Mouse (Mus musculus) T-cell, adult 2 months (primary cell): ENCODE results near the gene Rnf39.
A peak's percentile ranks its signal among the peaks of the same experiment; 100 is the strongest.

Source experiments
- DNase-seq: peaks from one replicate; pipeline ENCODE4 v3.0.0; 2022; ENCODE audit warnings: low spot score

The Rnf39 gene

DNA sequence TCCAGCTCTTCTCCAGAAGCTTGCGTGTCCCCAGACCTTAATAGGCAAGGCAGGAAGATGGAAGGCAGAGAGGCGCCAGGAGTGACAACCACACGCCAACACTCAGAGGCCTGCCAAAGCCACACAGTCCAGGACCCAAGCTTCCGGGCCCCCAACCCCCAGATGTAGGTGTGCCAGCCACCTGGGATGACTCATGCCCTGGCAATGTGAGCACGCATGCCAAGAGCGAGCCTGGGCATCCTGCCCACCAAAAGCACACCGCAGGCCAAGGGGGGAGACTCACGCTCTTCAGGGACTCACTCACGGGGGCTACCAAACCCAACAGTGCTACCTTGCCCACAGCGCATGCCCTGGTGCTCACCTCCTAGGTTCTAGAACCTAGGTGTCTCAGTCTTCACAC, 327 bp upstream of the Rnf39 start:
- peak; percentile 73 for DNase-seq

GRCm38 (mm10) chr17:36943691-36944090, 973 bp downstream of the Rnf39 start:
- no peak for DNase-seq

- peak; percentile 65 for DNase-seq
Observed at GRCm38 (mm10) chr17:36944121-36944775, 1.5 kb downstream of the Rnf39 start.

GRCm38 (mm10) chr17:36947051-36947819, 4.5 kb downstream of the Rnf39 start:
- DNase-seq = peak; percentile 45

- DNase-seq = no peak
Observed at GRCm38 (mm10) chr17:36948286-36948685, 5.6 kb downstream of the Rnf39 start.

DNA sequence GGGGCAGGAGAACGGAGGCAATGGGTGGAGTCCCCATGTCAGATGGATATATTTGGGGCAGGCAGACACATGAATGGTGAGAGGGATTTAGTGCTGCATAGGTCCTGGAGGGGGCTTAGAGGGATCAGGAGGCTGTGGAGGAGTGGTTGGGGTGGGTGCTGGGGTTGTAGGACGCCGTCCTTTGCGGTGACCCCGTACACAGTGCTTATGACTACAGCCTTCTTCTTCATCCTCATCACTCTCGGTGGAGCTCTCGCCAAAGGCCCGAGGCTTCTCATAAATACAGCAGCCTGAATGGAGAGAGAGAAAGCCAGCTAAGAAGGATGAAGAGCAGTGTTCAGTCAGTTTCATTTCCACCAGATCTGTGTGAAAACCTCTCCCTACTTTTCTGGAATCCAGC, 6.5 kb downstream of the Rnf39 start:
- DNase-seq = no peak

DNA sequence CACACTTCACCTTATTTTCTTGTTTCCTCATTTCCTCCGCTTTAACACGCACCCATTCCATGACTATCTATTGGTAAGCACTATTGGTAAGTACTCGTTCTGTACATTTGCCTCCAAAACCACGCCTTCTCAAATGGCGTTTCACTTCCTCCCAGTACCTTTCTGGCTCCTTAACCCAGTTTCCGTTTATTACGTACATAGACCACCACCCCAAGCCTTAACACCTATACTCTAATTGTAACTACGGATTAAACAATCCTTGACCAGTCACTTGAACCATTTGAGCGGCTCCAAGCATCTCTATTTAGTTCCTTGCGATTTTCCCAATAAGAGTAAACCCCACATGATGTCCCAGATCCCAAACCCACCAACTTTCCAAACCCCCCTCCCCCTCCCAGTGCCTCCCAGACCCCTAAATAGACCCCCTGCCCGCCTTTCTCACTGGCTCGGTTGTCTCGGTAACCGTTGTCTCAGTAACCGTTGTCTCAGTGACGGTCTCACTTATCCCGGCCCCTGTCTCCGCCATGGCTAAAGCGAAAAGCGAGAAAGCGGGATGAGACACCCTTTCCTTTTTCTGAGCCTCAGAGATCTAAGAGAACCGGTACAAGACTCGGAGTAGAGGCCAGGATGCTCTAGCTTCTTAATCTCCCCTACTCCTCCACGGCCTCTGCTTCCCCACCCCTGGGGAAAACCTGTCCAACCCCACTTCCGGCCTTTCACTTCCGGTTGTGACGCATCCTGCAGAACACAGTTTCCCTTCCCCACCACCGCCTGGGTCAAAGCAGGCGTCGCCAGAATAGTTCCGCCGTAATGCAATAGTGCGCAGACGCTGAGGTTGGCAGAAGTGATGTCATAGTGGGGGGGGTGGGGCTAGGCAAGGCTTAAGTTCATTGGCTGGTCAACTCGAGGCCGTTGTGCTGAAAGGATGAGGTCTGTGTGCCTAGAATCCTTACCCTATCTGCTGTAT, 8.5 kb downstream of the Rnf39 start, which contains the start of gene Ppp1r11:
Gene Ppp1r11, minus strand, starts transcription at position 761 of the 967 bp plus-strand sequence.
- peak; percentile 96 for DNase-seq

DNA sequence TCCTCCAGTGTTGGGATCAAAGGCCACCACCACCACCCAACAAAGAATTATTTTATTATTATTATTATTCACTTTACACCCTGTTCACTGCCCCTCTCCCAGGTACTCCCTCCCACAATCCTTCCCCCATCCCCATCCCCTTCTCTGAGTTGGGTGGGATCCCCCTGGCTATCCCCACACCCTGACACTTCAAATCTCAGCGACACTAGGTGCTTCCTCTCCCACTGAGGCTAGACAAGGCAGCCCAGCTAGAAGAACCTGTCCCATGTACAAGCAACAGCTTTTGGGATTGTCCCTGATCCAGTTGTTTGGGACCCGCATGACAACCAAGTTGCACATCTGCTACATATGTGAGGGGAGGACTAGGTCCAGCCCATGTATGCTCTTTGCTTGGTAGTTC, 9.9 kb downstream of the Rnf39 start:
- no peak for DNase-seq

GRCm38 (mm10) chr17:36953062-36953461, 10.3 kb downstream of the Rnf39 start:
- no peak for DNase-seq

- peak; percentile 89 for DNase-seq
Observed at GRCm38 (mm10) chr17:36957999-36958743, 15.5 kb downstream of the Rnf39 start, which contains the start of the genes Znrd1 and Znrd1as. Znrd1 (minus strand) TSS chr17:36958559. Znrd1as (plus strand) TSS chr17:36958592.

DNA sequence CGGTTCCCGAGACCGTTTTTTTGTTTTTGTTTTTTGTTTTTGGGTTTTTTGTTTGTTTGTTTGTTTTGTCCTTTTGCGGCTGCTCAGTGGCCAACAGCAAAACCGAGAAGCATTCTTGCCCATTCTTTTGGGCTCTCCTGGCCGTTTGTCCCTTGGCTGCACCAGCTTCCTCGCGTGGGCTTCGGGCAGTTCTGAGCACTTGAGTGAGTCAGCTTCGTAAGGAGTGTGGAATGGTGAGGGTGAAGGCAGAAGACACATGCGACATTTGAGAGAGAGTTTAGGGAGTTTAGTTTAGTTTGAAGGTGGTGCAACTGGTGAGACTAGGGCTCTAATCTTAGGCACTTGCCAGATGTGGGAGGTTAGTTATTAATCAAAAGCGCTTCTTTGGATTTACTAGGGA, 16.2 kb downstream of the Rnf39 start:
- DNase-seq = peak; percentile 12

DNA sequence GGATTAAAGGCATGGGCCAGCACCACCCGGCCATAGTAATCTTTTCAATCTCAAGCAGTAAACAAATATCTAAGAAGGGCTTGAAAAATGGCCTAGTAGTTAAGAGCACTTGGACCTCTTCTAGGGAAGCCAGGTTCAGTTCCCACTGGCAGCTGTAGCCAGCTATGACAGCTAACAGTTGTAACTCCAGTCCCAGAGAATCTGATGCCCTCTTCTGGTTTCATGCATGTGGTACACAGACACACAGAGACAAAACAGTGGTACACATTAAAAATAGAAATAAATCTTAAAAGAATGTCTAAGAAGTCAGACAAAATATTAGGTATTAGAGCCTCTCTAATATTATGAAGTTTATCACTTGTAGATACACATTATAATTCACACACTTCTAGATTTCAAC, 18.4 kb downstream of the Rnf39 start:
- DNase-seq = no peak

DNA sequence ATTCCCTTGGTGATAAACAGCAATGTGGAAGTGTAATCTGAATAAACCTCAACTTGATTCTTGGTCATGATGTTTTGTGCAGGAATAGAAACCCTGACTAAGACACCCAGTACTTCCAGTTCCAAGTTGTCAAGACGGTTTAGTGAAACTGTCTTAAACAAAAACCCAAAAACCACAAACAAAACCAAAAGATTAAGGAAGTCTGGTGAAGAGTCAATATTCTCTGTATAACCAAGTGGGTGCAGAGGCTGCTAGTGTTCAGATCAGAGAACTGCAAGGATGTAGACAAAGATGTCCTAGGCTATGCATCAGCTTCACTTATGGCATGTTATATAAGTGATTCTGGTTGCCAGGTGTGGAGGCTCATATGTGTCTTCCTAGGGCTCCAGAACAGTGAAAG, 24.2 kb downstream of the Rnf39 start:
- no peak for DNase-seq

DNA sequence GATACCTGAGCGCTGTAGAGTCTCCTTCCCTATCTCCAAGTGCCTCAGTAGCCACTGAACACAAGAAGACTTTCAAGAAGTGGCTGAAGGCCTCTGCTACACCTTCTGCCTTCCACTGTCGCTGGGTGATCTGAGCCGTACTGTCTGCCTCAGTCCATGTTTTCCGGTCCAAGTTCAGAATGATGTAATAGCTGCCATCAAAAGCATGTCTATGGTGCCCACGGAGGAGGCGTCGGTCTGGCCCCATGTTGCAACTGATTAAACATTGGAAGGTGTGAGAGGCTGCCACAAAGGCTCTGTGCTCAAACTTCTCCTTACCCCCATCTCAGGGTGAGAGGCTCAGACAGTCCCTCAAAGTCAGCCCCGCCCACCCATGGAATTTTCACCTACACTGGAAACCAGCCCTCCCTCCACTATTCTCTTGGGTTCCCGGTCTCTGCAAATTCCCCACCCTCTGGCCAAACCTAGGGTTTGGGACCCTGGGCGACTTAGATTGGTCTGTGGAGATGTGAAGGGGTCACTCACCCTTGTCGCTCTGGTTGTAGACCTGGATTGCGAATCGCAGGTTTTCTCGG, 27.7 kb downstream of the Rnf39 start:
- no peak for DNase-seq

GRCm38 (mm10) chr17:36971172-36971850, 28.6 kb downstream of the Rnf39 start:
- DNase-seq = peak; percentile 50

DNA sequence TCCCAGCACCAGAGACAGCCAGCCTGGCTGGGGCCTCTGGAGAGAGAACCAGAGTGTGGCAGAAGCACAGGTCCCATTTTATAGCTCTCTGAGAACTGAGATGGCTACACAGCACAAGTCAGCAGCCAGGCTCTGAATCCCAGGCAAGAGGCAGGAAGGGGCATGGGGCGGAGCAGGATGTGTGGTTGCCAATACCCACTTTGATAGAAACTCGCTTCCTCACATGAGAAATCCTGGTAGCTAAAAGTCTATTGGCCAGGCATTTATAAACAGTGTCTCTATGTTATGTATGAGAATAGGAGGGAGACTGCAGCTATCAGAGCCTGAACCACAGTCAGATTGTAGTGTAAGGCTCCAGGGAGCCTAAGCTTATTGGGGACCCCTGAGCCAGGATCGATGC, 30.1 kb downstream of the Rnf39 start:
- peak; percentile 66 for DNase-seq

DNA sequence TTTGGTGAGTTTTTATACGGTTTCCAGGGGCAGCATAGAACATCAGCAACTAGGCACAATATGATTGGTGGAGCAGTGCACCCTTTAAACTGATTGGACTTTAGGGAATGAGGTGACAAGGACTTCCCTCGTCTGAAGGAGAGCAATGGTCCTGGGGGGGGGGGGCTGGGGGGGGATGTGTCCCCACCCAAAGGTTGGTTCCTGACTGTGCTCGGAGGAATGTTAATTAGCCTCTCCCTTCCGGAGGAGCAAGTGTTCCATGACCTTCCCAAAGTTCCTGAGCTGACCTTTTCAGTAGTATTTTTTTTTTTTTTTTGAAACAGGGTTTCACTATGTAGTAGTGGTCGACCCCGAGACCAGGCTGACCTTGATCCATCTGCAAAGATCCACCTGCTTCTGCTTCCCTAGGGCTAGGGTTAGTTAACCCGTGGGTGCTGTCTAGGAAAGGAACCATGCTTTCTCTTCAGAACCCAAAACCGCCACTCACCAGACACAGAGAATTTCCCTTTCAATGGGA, 30.6 kb downstream of the Rnf39 start:
- DNase-seq = no peak

GRCm38 (mm10) chr17:36981221-36981813, 38.6 kb downstream of the Rnf39 start, which contains the start of gene 2410137M14Rik:
2410137M14Rik (minus strand) TSS chr17:36981237.
- no peak for DNase-seq

- no peak for DNase-seq
Observed at GRCm38 (mm10) chr17:36981845-36982244, 39.1 kb downstream of the Rnf39 start.
